Mouse (Mus musculus): ENCODE measurements around the gene Tnfrsf13c. TPM values are rescaled to one million over a fixed set of nuclear protein-coding genes. Genes with fewer than 3 reads are reported as not detected.
A peak's percentile ranks its signal among the peaks of the same experiment; 100 is the strongest.

Tnfrsf13c gene
- polyA plus RNA-seq, 1 experiment from 2014 or later = not detected

DNA sequence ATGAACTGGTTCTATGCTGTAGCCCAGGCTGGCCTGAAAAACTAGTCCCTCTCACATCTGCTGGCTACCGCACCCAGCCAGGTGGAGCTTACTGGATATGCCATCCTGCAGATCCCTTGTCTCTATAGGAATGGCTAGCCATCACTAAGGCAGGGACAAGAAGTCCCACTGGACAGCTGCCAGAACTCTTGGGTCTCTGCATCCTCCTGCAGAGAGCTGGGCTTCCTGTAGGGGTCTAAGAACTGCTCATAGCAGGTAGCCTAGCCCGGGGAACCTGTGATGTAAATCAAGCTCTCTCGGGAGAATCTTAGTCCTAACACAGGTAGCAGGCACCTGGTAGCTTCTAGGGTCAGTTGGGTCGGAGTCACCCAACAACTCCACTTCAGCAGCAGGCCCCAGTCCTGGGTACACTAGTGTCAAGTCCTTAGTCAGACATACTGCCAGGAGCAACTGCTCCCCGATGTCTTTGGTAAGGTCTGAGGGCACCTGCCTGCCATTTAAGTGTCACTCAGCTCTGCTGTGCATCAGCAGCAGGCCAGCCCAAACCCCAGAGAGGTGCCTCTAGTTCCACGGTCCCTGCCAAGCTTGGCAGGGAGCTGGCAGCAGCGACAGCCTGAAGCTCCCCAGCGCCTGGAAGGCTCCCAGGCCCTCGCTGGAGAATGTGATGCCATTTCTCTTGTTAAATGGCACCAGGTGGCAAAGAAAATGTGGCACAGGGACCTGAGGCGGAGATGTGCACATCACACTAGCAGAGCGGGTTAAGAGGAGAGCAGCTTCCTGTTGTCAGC lies 7.6 kb upstream of the Tnfrsf13c start:
- H3K27me3 ChIP-seq (replicated peaks; ENCODE audit: control insufficient read depth, insufficient read depth, low read length) = no peaks in the 10 kb centered on the region
- H3K27ac ChIP-seq (ENCODE audit: low read depth, low read length) = no peak overlapping the region
- no peak overlapping the region for H3K4me2 ChIP-seq (replicated peaks; ENCODE audit: low read depth)
- no peak for ATAC-seq
- no peaks in the 10 kb centered on the region for H3K36me3 ChIP-seq (ENCODE audit: control insufficient read depth, insufficient read depth)
- TF ChIP-seq CTCF (IDR thresholded peaks at IDR 0.05; ENCODE audit: low read depth) = no peak
- no peaks in the 10 kb centered on the region for H3K4me1 ChIP-seq (replicated peaks; ENCODE audit: control insufficient read depth, insufficient read depth, low read length)
- WGBS = 72% methylated on average over 11 of the region's 11 CpGs
- no peak overlapping the region for H3K9ac ChIP-seq (ENCODE audit: low read depth, low read length)
- no peak overlapping the region for H3K4me3 ChIP-seq (ENCODE audit: low read depth, low read length)
- H3K9me3 ChIP-seq (ENCODE audit: control insufficient read depth) = no peaks in the 10 kb centered on the region

DNA sequence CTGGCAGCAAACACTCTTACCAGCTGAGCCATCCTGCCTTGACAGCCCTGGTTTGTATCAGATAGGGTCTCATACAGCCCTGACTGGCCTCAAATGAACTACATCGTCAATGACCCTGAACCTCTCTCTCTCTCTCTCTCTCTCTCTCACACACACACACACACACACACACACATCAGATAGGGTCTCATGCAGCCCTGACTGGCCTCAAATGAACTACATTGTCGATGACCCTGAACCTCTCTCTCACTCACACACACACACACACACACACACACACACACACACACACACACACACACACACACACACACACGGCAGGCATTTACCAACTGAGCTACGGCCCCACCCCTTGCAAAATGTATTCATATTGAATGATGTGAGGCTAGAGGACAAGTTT lies 6.9 kb upstream of the Tnfrsf13c start:
- Histone ChIP-seq H3K36me3 (ENCODE audit: control insufficient read depth, insufficient read depth) (no peaks in the 10 kb centered on the region), H3K4me2 (replicated peaks; ENCODE audit: low read depth) (no peak overlapping the region), H3K27me3 (replicated peaks; ENCODE audit: control insufficient read depth, insufficient read depth, low read length) (0 out of 2 replicates have a peak, but pooled peaks cover under 1% of the 10 kb centered on the region), H3K27ac (ENCODE audit: low read depth, low read length) (no peak overlapping the region), H3K9me3 (ENCODE audit: control insufficient read depth) (no peaks in the 10 kb centered on the region), H3K9ac (ENCODE audit: low read depth, low read length) (no peak overlapping the region), H3K4me1 (replicated peaks; ENCODE audit: control insufficient read depth, insufficient read depth, low read length) (no peaks in the 10 kb centered on the region), H3K4me3 (ENCODE audit: low read depth, low read length) (no peak overlapping the region)
- ATAC-seq = peak; percentile 46; the same call in 1 of the 2 replicates
- no peak for TF ChIP-seq CTCF (IDR thresholded peaks at IDR 0.05; ENCODE audit: low read depth)
- WGBS = 58% methylated on average over 4 of the region's 4 CpGs

DNA sequence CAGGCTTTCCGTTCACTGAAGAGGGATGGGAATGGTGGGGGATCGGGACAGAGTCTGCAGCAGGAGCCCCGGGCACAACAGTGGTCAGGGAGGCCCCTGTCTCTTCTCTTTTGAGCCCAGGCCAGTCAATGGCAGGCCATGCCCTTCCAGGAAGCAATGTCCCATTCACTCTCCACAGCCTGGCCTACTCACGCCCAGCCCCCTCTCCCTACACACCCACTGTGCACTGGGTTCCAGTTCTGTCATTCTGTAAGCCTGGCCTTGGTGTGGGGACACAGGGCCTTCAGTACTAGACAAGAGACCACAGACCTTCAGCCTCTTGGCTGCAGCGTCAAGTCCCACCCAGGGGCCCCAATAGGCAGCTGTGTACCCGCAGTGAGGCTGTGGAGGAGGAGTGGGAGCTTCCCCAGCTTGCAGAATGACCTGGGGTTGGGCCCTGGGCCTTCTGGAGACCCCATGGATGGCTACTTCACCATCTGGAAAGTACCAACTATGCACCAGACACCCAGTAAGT lies 6.0 kb upstream of the Tnfrsf13c start:
- Histone ChIP-seq H3K4me1 (replicated peaks; ENCODE audit: control insufficient read depth, insufficient read depth, low read length) (no peaks in the 10 kb centered on the region), H3K4me2 (replicated peaks; ENCODE audit: low read depth) (no peak overlapping the region), H3K9ac (ENCODE audit: low read depth, low read length) (no peak overlapping the region), H3K27me3 (replicated peaks; ENCODE audit: control insufficient read depth, insufficient read depth, low read length) (peaks cover 9% of the 10 kb centered on the region; the same call in 1 of the 2 replicates), H3K9me3 (ENCODE audit: control insufficient read depth) (no peaks in the 10 kb centered on the region), H3K4me3 (ENCODE audit: low read depth, low read length) (no peak overlapping the region), H3K36me3 (ENCODE audit: control insufficient read depth, insufficient read depth) (no peaks in the 10 kb centered on the region), H3K27ac (ENCODE audit: low read depth, low read length) (no peak overlapping the region)
- ATAC-seq = no peak
- 87% methylated on average over 6 of the region's 6 CpGs for WGBS
- TF ChIP-seq CTCF (IDR thresholded peaks at IDR 0.05; ENCODE audit: low read depth) = no peak

DNA sequence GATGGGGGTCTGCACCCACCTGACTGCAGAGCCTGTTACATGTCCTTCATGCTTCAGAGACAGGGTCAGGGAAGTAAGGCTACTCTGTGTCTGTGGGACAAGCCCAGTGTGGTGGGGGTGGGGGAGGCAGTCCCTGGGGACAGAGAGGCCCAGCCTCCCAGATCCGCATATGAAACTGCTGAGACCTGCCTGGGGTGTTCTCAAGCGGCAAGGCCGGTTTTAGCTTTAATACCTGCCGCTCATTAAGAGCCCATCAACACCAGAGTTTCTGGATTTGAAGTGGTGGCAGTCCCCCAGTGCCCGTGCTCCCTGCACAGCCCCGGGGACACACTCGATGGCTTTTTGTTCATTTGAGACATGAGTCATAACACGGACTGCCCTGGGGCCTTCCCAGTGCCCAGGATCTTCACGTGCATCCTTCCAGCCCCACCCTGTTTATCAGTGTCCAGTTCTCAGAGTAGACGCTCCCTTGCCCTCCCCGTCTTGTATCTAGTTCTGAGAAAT lies 5.4 kb upstream of the Tnfrsf13c start:
- Histone ChIP-seq H3K4me2 (replicated peaks; ENCODE audit: low read depth) (no peak overlapping the region), H3K4me3 (ENCODE audit: low read depth, low read length) (no peak overlapping the region), H3K27ac (ENCODE audit: low read depth, low read length) (no peak overlapping the region), H3K27me3 (replicated peaks; ENCODE audit: control insufficient read depth, insufficient read depth, low read length) (peaks cover 13% of the 10 kb centered on the region; the same call in 1 of the 2 replicates), H3K9me3 (ENCODE audit: control insufficient read depth) (no peaks in the 10 kb centered on the region), H3K36me3 (ENCODE audit: control insufficient read depth, insufficient read depth) (no peaks in the 10 kb centered on the region), H3K9ac (ENCODE audit: low read depth, low read length) (no peak overlapping the region), H3K4me1 (replicated peaks; ENCODE audit: control insufficient read depth, insufficient read depth, low read length) (no peaks in the 10 kb centered on the region)
- no peak for TF ChIP-seq CTCF (IDR thresholded peaks at IDR 0.05; ENCODE audit: low read depth)
- WGBS = 46% methylated on average over 11 of the region's 11 CpGs
- ATAC-seq = no peak

DNA sequence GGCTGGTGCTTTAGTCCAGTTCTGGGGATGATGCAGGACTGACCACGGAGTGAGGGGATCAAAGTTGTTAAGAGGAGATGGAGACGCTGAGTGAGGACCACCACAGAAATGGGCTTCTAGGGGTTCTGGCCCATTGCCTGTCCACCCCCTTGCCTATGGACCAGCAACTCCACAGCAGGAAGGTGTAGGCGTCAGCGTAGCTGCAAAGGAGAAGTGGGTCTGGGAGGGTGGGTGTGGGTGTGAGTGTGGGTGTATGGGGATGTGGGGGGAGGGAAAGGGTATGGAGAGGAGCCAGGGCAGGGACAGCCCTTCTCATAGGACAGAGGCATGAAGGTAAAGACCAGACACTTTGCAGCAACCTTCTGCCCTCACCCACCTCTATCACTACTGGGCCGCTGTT lies 1.6 kb upstream of the Tnfrsf13c start:
- no peak overlapping the region for H3K4me2 ChIP-seq (replicated peaks; ENCODE audit: low read depth)
- H3K27me3 ChIP-seq (replicated peaks; ENCODE audit: control insufficient read depth, insufficient read depth, low read length) = peaks cover 29% of the 10 kb centered on the region; the same call in 1 of the 2 replicates
- no peak for ATAC-seq
- no peak overlapping the region for H3K4me3 ChIP-seq (ENCODE audit: low read depth, low read length)
- no peaks in the 10 kb centered on the region for H3K4me1 ChIP-seq (replicated peaks; ENCODE audit: control insufficient read depth, insufficient read depth, low read length)
- no peak for TF ChIP-seq CTCF (IDR thresholded peaks at IDR 0.05; ENCODE audit: low read depth)
- no peaks in the 10 kb centered on the region for H3K36me3 ChIP-seq (ENCODE audit: control insufficient read depth, insufficient read depth)
- WGBS = 91% methylated on average over 5 of the region's 5 CpGs
- no peak overlapping the region for H3K27ac ChIP-seq (ENCODE audit: low read depth, low read length)
- H3K9me3 ChIP-seq (ENCODE audit: control insufficient read depth) = no peaks in the 10 kb centered on the region
- no peak overlapping the region for H3K9ac ChIP-seq (ENCODE audit: low read depth, low read length)

DNA sequence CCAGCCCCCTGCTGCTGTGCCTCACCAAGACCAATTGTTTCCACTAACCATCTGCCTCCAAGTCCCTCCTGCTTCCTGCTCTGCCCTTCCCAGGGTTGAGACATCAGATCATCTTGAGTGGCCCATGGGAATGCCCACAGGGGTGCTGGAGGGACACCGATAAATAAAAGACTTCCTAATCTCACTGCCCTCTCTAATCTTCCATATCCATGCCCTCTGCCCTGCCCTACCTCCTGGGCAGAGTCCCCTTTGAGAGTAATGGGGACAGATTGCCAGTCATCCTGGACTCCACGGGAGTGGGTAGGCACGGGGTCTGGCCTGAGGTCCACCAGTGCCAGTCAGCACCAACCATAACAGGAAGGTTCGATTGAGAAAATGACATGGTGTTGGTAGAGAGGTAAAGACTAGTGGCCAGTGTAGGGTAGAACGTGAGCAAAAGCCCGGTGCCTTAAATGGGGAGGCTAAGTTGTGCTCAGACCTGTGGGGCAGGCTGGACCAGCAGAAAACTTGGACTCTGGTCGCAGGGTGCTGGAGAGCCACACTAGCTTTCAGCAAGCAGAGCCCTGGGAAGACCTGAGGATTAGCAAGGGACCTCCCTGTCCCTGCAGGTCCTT lies 540 bp upstream of the Tnfrsf13c start:
- Histone ChIP-seq H3K4me2 (replicated peaks; ENCODE audit: low read depth) (peak overlapping the region; percentile 59; the same call in 1 of the 2 replicates), H3K9me3 (ENCODE audit: control insufficient read depth) (no peaks in the 10 kb centered on the region), H3K36me3 (ENCODE audit: control insufficient read depth, insufficient read depth) (no peaks in the 10 kb centered on the region), H3K4me3 (ENCODE audit: low read depth, low read length) (peak overlapping the region; percentile 29), H3K27ac (ENCODE audit: low read depth, low read length) (no peak overlapping the region), H3K9ac (ENCODE audit: low read depth, low read length) (no peak overlapping the region), H3K27me3 (replicated peaks; ENCODE audit: control insufficient read depth, insufficient read depth, low read length) (peaks cover 29% of the 10 kb centered on the region; the same call in 1 of the 2 replicates), H3K4me1 (replicated peaks; ENCODE audit: control insufficient read depth, insufficient read depth, low read length) (no peaks in the 10 kb centered on the region)
- WGBS = 35% methylated on average over 7 of the region's 7 CpGs
- ATAC-seq = no peak
- TF ChIP-seq CTCF (IDR thresholded peaks at IDR 0.05; ENCODE audit: low read depth) = no peak

Data from intestine, postnatal 0 days (tissue).